Mouse (Mus musculus) B cell, adult 67 days (primary cell): ENCODE measurements around the gene Slco6d1. TPM values are rescaled to one million over a fixed set of nuclear protein-coding genes. Genes with fewer than 3 reads are reported as not detected.

Experiments
- total RNA-seq, 2 experiments: library from RNA; stranded (reverse); gene quantifications; 4 replicates each; pipeline ENCODE4 v1.2.4; 2023

Slco6d1 gene
- total RNA-seq: not detected

GRCm38 (mm10) chr1:98420824-98421223, at the start of gene Slco6d1:
Slco6d1 (plus strand) TSS chr1:98421124.

